In the genomic region with DNA sequence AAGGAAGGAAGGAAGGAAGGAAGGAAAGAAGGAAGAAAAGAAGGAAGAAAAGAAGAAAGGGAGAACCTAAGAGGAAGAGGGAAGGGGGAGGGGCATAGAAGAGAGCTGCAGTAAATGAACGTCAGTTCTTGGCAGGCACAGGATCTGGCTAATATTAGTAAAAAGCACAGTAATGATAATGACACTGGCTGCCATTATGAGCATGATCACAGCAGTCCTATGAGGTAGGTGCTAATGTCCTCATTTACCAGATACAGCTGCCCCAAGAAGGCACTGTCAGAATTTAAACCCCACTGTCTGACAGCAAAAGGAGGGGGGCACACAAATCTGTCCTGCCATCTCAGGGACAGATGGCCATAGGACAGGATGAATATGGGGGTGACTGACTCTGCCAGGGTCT, we compare ENCODE assay signal across 16 mouse cellular contexts.
"Had no signal": no experiment of that assay in that cellular context is flagged by ENCODE, and none has a peak within 500 bp of the region (broad histone marks: within the 10 kb centered on the region; RNA-seq: fewer than 3 reads in every experiment).

No protein-coding gene starts in this region.

- H3K9ac ChIP-seq: kidney, embryonic 15.5 days; limb, embryonic 13.5 days; liver, embryonic 12.5 days; liver, embryonic 15.5 days; lung, embryonic 15.5 days had no signal

- DNase-seq: kidney, postnatal 10 days; kidney, postnatal 36 days; liver; lung, adult 18-20 months; lung, postnatal 10 days; lung, postnatal 4 days; midbrain, embryonic 14.5 days; thymus, adult 18-20 months; thymus, postnatal 36 days had no signal

- H3K27ac ChIP-seq: kidney, embryonic 15.5 days; limb, embryonic 10.5 days; limb, embryonic 13.5 days; liver, embryonic 12.5 days; liver, embryonic 15.5 days; lung, embryonic 15.5 days had no signal

- H3K9me3 ChIP-seq: kidney, embryonic 15.5 days; limb, embryonic 10.5 days; limb, embryonic 13.5 days; liver, embryonic 12.5 days; liver, embryonic 15.5 days; lung, embryonic 15.5 days had no signal

- H3K4me2 ChIP-seq: kidney, embryonic 15.5 days; limb, embryonic 13.5 days; liver, embryonic 12.5 days; liver, embryonic 15.5 days; lung, embryonic 15.5 days; midbrain, embryonic 11.5 days had no signal

- H3K27me3 ChIP-seq: kidney, embryonic 15.5 days; liver, embryonic 12.5 days; liver, embryonic 15.5 days; lung, embryonic 15.5 days had no signal

- H3K36me3 ChIP-seq: kidney, embryonic 15.5 days; limb, embryonic 10.5 days; limb, embryonic 13.5 days; liver, embryonic 12.5 days; liver, embryonic 15.5 days; lung, embryonic 15.5 days had no signal

- H3K4me3 ChIP-seq: kidney, embryonic 15.5 days; limb, embryonic 10.5 days; limb, embryonic 13.5 days; liver, embryonic 12.5 days; liver, embryonic 15.5 days; lung, embryonic 15.5 days had no signal

- ATAC-seq: liver, embryonic 12.5 days had no signal

- H3K4me1 ChIP-seq: liver, embryonic 12.5 days; liver, embryonic 15.5 days; lung, embryonic 15.5 days had no signal
